Mouse (Mus musculus) CH12.LX (cell line): ENCODE measurements around the gene Neurod2. TPM values are rescaled to one million over a fixed set of nuclear protein-coding genes. Genes with fewer than 3 reads are reported as not detected.

Experiments used
- DNase-seq: peaks from one replicate; pipeline ENCODE4 v3.0.0-alpha.2; 2013; ENCODE audit errors: extremely low read depth
- H3K27ac ChIP-seq: 2 replicates; pipeline ENCODE4 v1.5.1; 2012; ENCODE audit warnings: low read depth, mild to moderate bottlenecking, control low read depth, moderate library complexity; ENCODE audit not compliant: insufficient read depth
- H3K27me3 ChIP-seq: replicated peaks from 2 replicates; pipeline ENCODE3; 2012; ENCODE audit warnings: inconsistent platforms
- H3K36me3 ChIP-seq, 2 experiments: replicated peaks in 1 of 2; 2 replicates each; pipeline versions ENCODE3 to v1.6.1; 2012; ENCODE audit warnings: inconsistent platforms in 1 of 2, low read length in 1 of 2, mild to moderate bottlenecking in 1 of 2, mixed read lengths in 1 of 2, moderate library complexity in 1 of 2; ENCODE audit not compliant: control insufficient read depth in 1 of 2, insufficient read depth in 1 of 2
- H3K4me1 ChIP-seq, 2 experiments: 2 replicates each; pipeline ENCODE4 v1.6.1; 2012; ENCODE audit warnings: inconsistent platforms in 1 of 2, moderate library complexity in 1 of 2; ENCODE audit not compliant: insufficient read depth in 2 of 2, control insufficient read depth in 1 of 2
- H3K4me2 ChIP-seq: 2 replicates; pipeline ENCODE4 v1.6.1; 2012; ENCODE audit warnings: low read depth, mild to moderate bottlenecking, control low read depth; ENCODE audit not compliant: poor library complexity, insufficient read depth, severe bottlenecking
- H3K4me3 ChIP-seq, 3 experiments: fragments of 150-350 bp in 1 of 3; sonication (generic) in 1 of 3; replicated peaks in 1 of 3; 2 replicates each; pipeline versions ENCODE3 to v1.5.1; 2011 to 2012; ENCODE audit warnings: low read depth in 2 of 3, low read length in 2 of 3, mild to moderate bottlenecking in 2 of 3, moderate library complexity in 2 of 3, control low read depth in 1 of 3, improper control_type of control experiment in 1 of 3, inconsistent platforms in 1 of 3, mixed read lengths in 1 of 3; ENCODE audit not compliant: poor library complexity in 1 of 3
- H3K79me2 ChIP-seq: replicated peaks from 2 replicates; pipeline ENCODE4 v1.6.1; 2012; ENCODE audit warnings: mild to moderate bottlenecking, moderate library complexity; ENCODE audit not compliant: control insufficient read depth, poor library complexity, insufficient read depth, severe bottlenecking; ENCODE audit errors: extremely low read depth
- H3K9ac ChIP-seq: 2 replicates; pipeline ENCODE4 v1.6.1; 2012; ENCODE audit warnings: low read depth, mild to moderate bottlenecking, control low read depth, moderate library complexity; ENCODE audit not compliant: insufficient read depth
- H3K9me3 ChIP-seq: replicated peaks from 2 replicates; pipeline ENCODE3; 2012; ENCODE audit warnings: low read length, inconsistent platforms, mixed read lengths
- BHLHE40 ChIP-seq: IDR thresholded peaks from 2 replicates; pipeline ENCODE4 v1.6.1; 2011; ENCODE audit warnings: mild to moderate bottlenecking, low read depth, low read length, improper control_type of control experiment
- CHD1 ChIP-seq: IDR thresholded peaks from 2 replicates; pipeline ENCODE4 v1.6.1; 2012; ENCODE audit warnings: low read depth, low read length, improper control_type of control experiment, inconsistent platforms
- CTCF ChIP-seq, 2 experiments: IDR thresholded peaks in 1 of 2; conservative IDR thresholded peaks in 1 of 2; 2 replicates each; pipeline ENCODE4 v1.5.1; 2011 to 2012; ENCODE audit warnings: low read depth in 2 of 2, low read length in 2 of 2, improper control_type of control experiment in 1 of 2, inconsistent platforms in 1 of 2, mild to moderate bottlenecking in 1 of 2, moderate library complexity in 1 of 2
- ETS1 ChIP-seq: conservative IDR thresholded peaks from 2 replicates; pipeline ENCODE4 v1.6.1; 2012; ENCODE audit warnings: low read depth, mild to moderate bottlenecking, inconsistent platforms, low read length, improper control_type of control experiment, moderate library complexity
- GABPA ChIP-seq: IDR thresholded peaks from 2 replicates; pipeline ENCODE4 v1.6.1; 2012; ENCODE audit warnings: low read depth, low read length, improper control_type of control experiment, inconsistent platforms; ENCODE audit not compliant: insufficient replicate concordance
- IRF4 ChIP-seq: IDR thresholded peaks from 2 replicates; pipeline ENCODE4 v1.6.1; 2014; ENCODE audit warnings: low read depth, mild to moderate bottlenecking, inconsistent platforms, low read length, improper control_type of control experiment
- KAT2A ChIP-seq: IDR thresholded peaks from 2 replicates; pipeline ENCODE4 v1.6.1; 2012; ENCODE audit warnings: low read length, improper control_type of control experiment, inconsistent platforms; ENCODE audit not compliant: insufficient replicate concordance
- MAZ ChIP-seq: IDR thresholded peaks from 2 replicates; pipeline ENCODE4 v1.6.1; 2012; ENCODE audit warnings: low read depth, mild to moderate bottlenecking, inconsistent platforms, low read length, improper control_type of control experiment, moderate library complexity
- MYC ChIP-seq: IDR thresholded peaks from 2 replicates; pipeline ENCODE4 v1.6.1; 2011; ENCODE audit warnings: low read depth, mild to moderate bottlenecking, improper control_type of control experiment, low read length
- NELFE ChIP-seq: IDR thresholded peaks from 2 replicates; pipeline ENCODE4 v1.6.1; 2011; ENCODE audit warnings: low read depth, low read length, improper control_type of control experiment
- PAX5 ChIP-seq: IDR thresholded peaks from 2 replicates; pipeline ENCODE4 v1.6.1; 2012; ENCODE audit warnings: low read length, inconsistent platforms, mixed read lengths
- RAD21 ChIP-seq: IDR thresholded peaks from 2 replicates; pipeline ENCODE4 v1.6.1; 2011; ENCODE audit warnings: low read depth, mild to moderate bottlenecking, low read length, improper control_type of control experiment, moderate library complexity
- RCOR1 ChIP-seq: conservative IDR thresholded peaks from 2 replicates; pipeline ENCODE4 v1.6.1; 2012; ENCODE audit warnings: low read depth, mild to moderate bottlenecking, inconsistent platforms, low read length, improper control_type of control experiment
- SIN3A ChIP-seq: IDR thresholded peaks from 2 replicates; pipeline ENCODE4 v1.6.1; 2012; ENCODE audit warnings: low read length, improper control_type of control experiment, inconsistent platforms
- ZMIZ1 ChIP-seq: IDR thresholded peaks from 2 replicates; pipeline ENCODE4 v1.6.1; 2012; ENCODE audit warnings: low read depth, mild to moderate bottlenecking, inconsistent platforms, low read length, improper control_type of control experiment
- ZNF384 ChIP-seq: IDR thresholded peaks from 2 replicates; pipeline ENCODE4 v1.6.1; 2012; ENCODE audit warnings: low read depth, low read length, improper control_type of control experiment, inconsistent platforms
- dilution Hi-C: fragments of 300-500 bp; cut with MboI; formaldehyde crosslinking; loops from 2 replicates; pipeline ENCODE4 v1.14.3; 2020; ENCODE audit warnings: low sequenced_read_pairs; ENCODE audit not compliant: extremely low pct_unique_long_range_greater_than_20kb, extremely low pct_ligation_motif_present
- in situ Hi-C: fragments of 300-500 bp; cut with MboI; formaldehyde crosslinking; loops from 3 replicates; pipeline ENCODE4 v1.14.3; 2019; ENCODE audit warnings: low sequenced_read_pairs, low pct_ligation_motif_present, low pct_unique_long_range_greater_than_20kb, mixed read lengths
- polyA plus RNA-seq: library from polyadenylated mRNA; unstranded; fragments of >175 nt; gene quantifications from 2 replicates; pipeline ENCODE4 v1.2.1, GENCODE M21; 2012; ENCODE audit warnings: low read depth; ENCODE audit not compliant: insufficient read length
- total RNA-seq, 2 experiments: library from RNA; depleted of rRNA; stranded (reverse); fragments of 300-350 nt in 1 of 2; fragments of >200 nt in 1 of 2; gene quantifications; 2 replicates each; pipeline ENCODE4 v1.2.3; 2012 to 2014

Neurod2 gene
- total and polyA plus RNA-seq, 3 experiments: not detected

- Histone ChIP-seq H3K27ac (no peak overlapping the region), H3K4me1 (peaks cover 0 to 3% of the 10 kb centered on the region in 2 experiments; a peak in 1 of 4 replicates), H3K79me2 (no peaks in the 10 kb centered on the region), H3K4me2 (no peak overlapping the region), H3K9ac (no peak overlapping the region), H3K4me3 (no peak overlapping the region), H3K36me3 (no peaks in the 10 kb centered on the region), H3K9me3 (peaks cover 24% of the 10 kb centered on the region), H3K27me3 (peaks cover 81% of the 10 kb centered on the region)
- dilution Hi-C loops (no loop called here), in situ Hi-C loops (loop anchor here (25.0 kb wide), 1 partner anchor 311 kb away; the partner anchor contains the start of genes Gm12355, Gsdma2 and Gsdma3)
- no peak for DNase-seq
- TF ChIP-seq RCOR1 (no peak), GABPA (no peak), NELFE (no peak), ZNF384 (no peak), KAT2A (no peak), ETS1 (no peak), CHD1 (no peak), MYC (no peak), MAZ (no peak)
Observed at GRCm38 (mm10) chr11:98325821-98326218, 3.6 kb downstream of the Neurod2 start.

DNA sequence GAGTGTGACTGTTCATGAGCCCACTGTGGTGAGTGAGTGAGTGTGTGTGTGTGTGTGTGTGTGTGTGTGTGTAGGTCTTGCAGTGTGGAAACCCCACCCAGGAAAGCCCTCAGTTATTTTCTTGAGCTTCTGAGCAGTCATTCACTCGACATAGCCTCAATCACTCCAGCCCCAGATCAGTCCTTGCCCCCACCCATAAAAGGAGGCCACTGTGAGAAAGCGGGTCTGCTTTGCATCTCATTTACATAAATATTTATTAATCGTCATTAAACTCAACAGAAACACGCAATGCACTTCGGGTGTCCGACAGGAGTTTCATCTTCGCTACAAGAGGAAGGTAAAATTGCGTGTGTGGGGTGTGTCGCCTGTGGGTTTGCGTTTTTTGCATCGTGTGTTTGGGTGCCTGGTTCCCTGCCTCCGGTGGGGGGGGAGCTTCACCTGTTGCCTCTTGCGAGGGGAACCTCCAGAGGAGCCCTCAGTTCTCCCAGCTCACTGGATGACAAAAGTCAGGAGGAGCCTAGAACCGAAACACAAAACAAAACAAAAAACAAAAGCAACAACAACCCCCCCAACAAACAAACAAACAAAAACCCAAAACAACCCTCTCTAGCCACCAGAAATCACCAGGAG is 4.1 kb downstream of the Neurod2 start:
- TF ChIP-seq IRF4 (no peak), SIN3A (no peak), RAD21 (no peak), BHLHE40 (no peak), PAX5 (no peak), CTCF (conservative IDR thresholded peaks at IDR 0.05 in 1 of 2, IDR thresholded peaks at IDR 0.05 in 1 of 2; ENCODE audit: low read depth in 2 of 2, low read length in 2 of 2) (no peak), GABPA (no peak), ZMIZ1 (no peak)
- dilution Hi-C loops: no loop called here

More for the DNA sequence above, 4.1 kb downstream of the Neurod2 start:
- Histone ChIP-seq H3K79me2 (no peaks in the 10 kb centered on the region), H3K9ac (no peak overlapping the region), H3K27ac (no peak overlapping the region), H3K27me3 (peaks cover 81% of the 10 kb centered on the region), H3K36me3 (no peaks in the 10 kb centered on the region), H3K4me3 (no peak overlapping the region), H3K9me3 (peaks cover 24% of the 10 kb centered on the region), H3K4me1 (peaks cover 0 to 3% of the 10 kb centered on the region in 2 experiments; a peak in 1 of 4 replicates), H3K4me2 (no peak overlapping the region)
- in situ Hi-C loops: loop anchor here (25.0 kb wide), 1 partner anchor 312 kb away; the partner anchor contains the start of genes Gm12355, Gsdma2 and Gsdma3
- DNase-seq: no peak
